Mouse (Mus musculus) thymus, adult 2 months (tissue): ENCODE results near the gene Dync2li1. TPM values are rescaled to one million over a fixed set of nuclear protein-coding genes. Genes with fewer than 3 reads are reported as not detected.

ENCODE experiments used
- DNase-seq: peaks from one replicate; pipeline ENCODE4 v3.0.0; 2021
- H3K27ac ChIP-seq: fragments of 200-500 bp; 2 replicates; pipeline ENCODE4 v1.5.1; 2012; ENCODE audit warnings: low read length, control low read depth; ENCODE audit not compliant: control insufficient read depth, insufficient read depth
- H3K27me3 ChIP-seq: fragments of 200-500 bp; 2 replicates; pipeline ENCODE4 v1.6.1; 2012; ENCODE audit warnings: mild to moderate bottlenecking, low read length, moderate library complexity, mixed read lengths; ENCODE audit not compliant: control insufficient read depth, insufficient read depth
- H3K36me3 ChIP-seq: fragments of 200-500 bp; 2 replicates; pipeline ENCODE4 v1.6.1; 2012; ENCODE audit warnings: mild to moderate bottlenecking, low read length, moderate library complexity; ENCODE audit not compliant: control insufficient read depth, insufficient read depth
- H3K4me1 ChIP-seq: fragments of 200-500 bp; replicated peaks from 2 replicates; pipeline ENCODE4 v1.6.1; 2012; ENCODE audit warnings: low read length; ENCODE audit not compliant: control insufficient read depth, insufficient read depth
- H3K4me3 ChIP-seq: fragments of 200-500 bp; 2 replicates; pipeline ENCODE4 v1.5.1; 2012; ENCODE audit warnings: mild to moderate bottlenecking, low read length, control low read depth, moderate library complexity; ENCODE audit not compliant: control insufficient read depth, insufficient read depth
- CTCF ChIP-seq: fragments of 200-500 bp; IDR thresholded peaks from 2 replicates; pipeline ENCODE4 v1.5.1; 2012; ENCODE audit warnings: mild to moderate bottlenecking, control low read depth, low read length, moderate library complexity, borderline replicate concordance; ENCODE audit not compliant: control insufficient read depth, poor library complexity, insufficient read depth; ENCODE audit errors: extremely low read depth
- POLR2A ChIP-seq: fragments of 200-500 bp; IDR thresholded peaks from 2 replicates; pipeline ENCODE4 v1.6.1; 2012; ENCODE audit warnings: mild to moderate bottlenecking, low read length, control low read depth, moderate library complexity; ENCODE audit not compliant: control insufficient read depth, poor library complexity, insufficient read depth; ENCODE audit errors: extremely low read depth
- WGBS: fragments of 180-500 bp; shearing (Covaris S2); methylation state at CpG from one replicate; pipeline ENCODE4 v1.1.7; 2018; 5-methylcytosine and 5-hydroxymethylcytosine counted together
- polyA plus RNA-seq: library from polyadenylated mRNA; depleted of rRNA; stranded (reverse); fragments of >200 nt; gene quantifications from 2 replicates; pipeline ENCODE4 v1.2.3, GENCODE M21; 2012

Gene Dync2li1
- polyA plus RNA-seq, 1 experiment: 1.1 TPM

DNA sequence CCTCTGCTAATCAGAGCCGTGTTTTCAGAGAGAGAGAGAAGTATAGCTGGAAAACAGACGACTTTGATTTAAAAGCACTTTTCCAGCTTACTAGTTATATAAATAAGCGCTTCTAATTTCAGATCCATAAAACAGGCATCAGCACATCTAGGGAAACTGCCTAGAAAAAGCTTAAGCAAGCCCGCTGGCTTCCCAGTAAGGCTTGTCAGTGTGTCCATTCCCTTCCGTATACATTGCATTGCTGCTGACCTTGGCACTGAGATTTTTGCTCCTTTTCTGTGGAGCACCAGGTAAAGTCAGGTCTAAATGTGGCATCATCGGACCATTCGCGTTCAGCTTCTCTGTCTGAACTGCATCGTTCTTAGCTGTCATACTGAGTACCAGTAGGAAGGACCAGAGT, 16.0 kb downstream of the Dync2li1 start:
- no peak overlapping the region for H3K4me3 ChIP-seq
- DNase-seq: no peak
- no peak for TF ChIP-seq CTCF
- TF ChIP-seq POLR2A: no peak
- H3K27ac ChIP-seq: no peak overlapping the region
- 95% methylated on average over 9 of the region's 9 CpGs for WGBS
- no peaks in the 10 kb centered on the region for H3K36me3 ChIP-seq
- H3K27me3 ChIP-seq: no peaks in the 10 kb centered on the region
- no peaks in the 10 kb centered on the region for H3K4me1 ChIP-seq

DNA sequence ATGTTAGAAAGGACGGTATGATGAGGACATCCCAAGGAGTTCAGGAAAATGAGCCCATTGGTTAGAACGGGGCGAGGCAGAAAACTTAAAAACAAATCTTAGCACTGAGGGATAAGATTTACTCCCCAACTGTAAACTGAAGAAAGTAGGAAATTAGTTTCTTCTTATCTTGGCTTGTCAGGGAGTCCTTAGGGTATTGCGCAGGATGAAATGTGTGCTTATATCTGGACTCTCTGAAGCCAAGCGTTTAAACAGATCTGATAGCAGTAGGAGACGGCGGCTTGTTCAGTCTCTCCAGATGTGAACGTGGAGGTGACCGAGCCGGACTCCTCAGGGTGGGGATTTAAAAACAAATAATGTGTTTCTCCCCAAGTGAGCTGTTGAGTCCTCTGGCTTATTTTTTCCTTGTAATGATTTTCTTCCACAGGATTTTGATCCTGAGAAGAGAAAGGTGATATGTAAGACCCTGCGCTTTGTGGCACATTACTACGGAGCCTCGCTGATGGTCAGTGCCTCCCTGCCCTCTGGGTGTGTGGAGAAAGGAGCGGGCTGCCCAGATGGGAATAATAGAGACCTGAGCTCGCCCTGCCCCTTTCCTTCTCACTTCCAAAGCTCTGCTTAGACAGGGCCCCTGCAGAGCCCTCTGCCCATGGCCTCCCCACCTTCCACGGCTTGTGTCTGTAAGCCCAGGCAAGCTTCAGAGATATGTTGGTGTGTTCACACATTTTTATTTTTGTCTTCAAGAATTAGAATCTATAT, 18.2 kb downstream of the Dync2li1 start:
- TF ChIP-seq POLR2A: no peak
- 93% methylated on average over 16 of the region's 16 CpGs for WGBS
- no peaks in the 10 kb centered on the region for H3K36me3 ChIP-seq
- H3K4me1 ChIP-seq: no peaks in the 10 kb centered on the region
- no peak overlapping the region for H3K27ac ChIP-seq
- no peak for DNase-seq
- H3K4me3 ChIP-seq: no peak overlapping the region
- no peaks in the 10 kb centered on the region for H3K27me3 ChIP-seq

DNA sequence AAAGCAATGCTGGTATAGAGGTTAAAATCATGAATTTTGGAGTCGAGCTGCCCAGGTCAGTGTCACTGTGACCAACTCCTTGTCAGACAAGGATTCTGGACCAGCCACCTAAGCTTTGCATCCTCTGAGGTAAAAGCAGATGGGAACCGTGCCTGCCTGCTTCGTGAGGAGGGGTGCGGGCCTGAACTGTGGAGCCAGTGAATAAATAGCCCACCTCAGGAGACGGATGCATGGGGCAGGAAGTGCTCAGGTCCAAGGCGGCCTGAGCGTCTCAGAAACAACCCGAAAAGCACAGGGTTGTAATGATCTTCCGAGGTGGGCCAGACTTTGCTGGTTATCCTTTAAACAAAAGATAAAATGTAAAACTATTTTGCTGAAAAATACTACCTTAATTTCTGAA, 18.8 kb downstream of the Dync2li1 start:
- H3K27ac ChIP-seq: no peak overlapping the region
- H3K4me3 ChIP-seq: no peak overlapping the region
- no peaks in the 10 kb centered on the region for H3K36me3 ChIP-seq
- no peak for TF ChIP-seq CTCF
- TF ChIP-seq POLR2A: no peak
- no peaks in the 10 kb centered on the region for H3K27me3 ChIP-seq
- WGBS: 91% methylated on average over 9 of the region's 9 CpGs
- H3K4me1 ChIP-seq: no peaks in the 10 kb centered on the region
- DNase-seq: no peak

DNA sequence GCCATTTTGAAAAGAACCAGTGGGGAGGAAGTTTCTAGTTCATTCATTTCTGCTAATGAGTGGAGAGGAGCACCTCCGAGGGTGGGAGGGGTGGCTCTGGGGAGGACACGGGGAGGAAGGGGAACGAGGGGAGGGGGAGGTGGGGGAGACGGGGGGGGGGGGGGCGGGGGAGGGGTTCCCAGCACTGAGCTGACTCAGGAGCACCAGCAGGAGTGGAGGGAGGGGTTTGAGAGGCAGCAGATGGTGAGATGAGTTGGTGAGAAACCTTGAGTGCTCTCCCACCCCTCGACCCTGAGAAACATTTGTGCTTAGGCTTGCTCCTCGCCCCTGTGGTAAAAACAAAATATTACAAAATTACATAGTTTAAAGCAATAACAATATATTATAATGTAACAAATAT, 19.6 kb downstream of the Dync2li1 start:
- TF ChIP-seq CTCF: no peak
- no peak for TF ChIP-seq POLR2A
- Histone ChIP-seq H3K27me3 (no peaks in the 10 kb centered on the region), H3K27ac (no peak overlapping the region), H3K36me3 (no peaks in the 10 kb centered on the region), H3K4me3 (no peak overlapping the region), H3K4me1 (no peaks in the 10 kb centered on the region)
- no peak for DNase-seq
- WGBS: 46% methylated on average over 5 of the region's 7 CpGs

DNA sequence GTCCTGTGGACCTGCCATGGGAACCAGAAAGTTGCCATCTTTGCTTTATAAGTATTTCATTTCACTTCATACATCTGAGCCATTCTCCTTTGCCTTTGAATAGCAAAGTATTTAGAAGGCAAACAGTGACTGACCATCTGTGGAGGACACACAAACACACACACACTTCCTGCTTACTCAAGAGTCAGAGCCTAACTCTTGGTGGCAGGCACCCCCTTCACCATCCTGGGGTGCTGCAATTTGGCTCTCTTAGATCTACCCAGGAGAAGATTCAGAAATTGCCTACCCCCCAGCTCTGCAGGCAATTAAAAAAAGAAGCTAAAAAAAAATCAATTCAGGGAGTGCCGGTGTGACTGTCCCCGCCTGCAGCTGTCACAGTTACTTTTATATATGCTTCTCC, 20.2 kb downstream of the Dync2li1 start:
- no peak for DNase-seq
- WGBS: 95% methylated on average over 2 of the region's 2 CpGs
- no peak overlapping the region for H3K4me3 ChIP-seq
- no peaks in the 10 kb centered on the region for H3K4me1 ChIP-seq
- H3K27ac ChIP-seq: no peak overlapping the region
- no peak for TF ChIP-seq CTCF
- no peak for TF ChIP-seq POLR2A
- H3K36me3 ChIP-seq: no peaks in the 10 kb centered on the region
- no peaks in the 10 kb centered on the region for H3K27me3 ChIP-seq

DNA sequence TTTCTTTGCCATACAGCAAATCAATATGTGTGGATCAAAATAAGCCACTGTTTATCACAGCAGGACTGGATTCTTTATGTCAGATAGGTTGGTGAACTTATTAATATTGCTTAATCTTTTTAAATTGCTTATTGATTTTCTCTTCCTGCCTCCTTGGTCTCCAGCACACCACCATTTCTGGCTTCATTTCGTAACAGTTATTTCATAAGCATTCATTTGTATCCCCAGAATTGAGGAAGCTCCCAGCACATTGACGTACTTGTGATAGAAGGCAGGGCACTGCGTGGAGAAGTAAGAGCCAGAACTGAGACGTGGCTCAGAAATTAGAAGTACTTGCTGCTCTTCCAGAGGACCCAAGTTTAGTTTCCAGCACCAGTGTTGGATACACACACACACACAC, 21.3 kb downstream of the Dync2li1 start:
- TF ChIP-seq CTCF: no peak
- no peak for TF ChIP-seq POLR2A
- DNase-seq: no peak
- WGBS: 76% methylated on average over 4 of the region's 4 CpGs

More for the DNA sequence above, 21.3 kb downstream of the Dync2li1 start:
- Histone ChIP-seq H3K4me3 (no peak overlapping the region), H3K27me3 (no peaks in the 10 kb centered on the region), H3K36me3 (no peaks in the 10 kb centered on the region), H3K27ac (no peak overlapping the region), H3K4me1 (no peaks in the 10 kb centered on the region)
